Mouse (Mus musculus): ENCODE data around the gene Atad5.

GRCm38 (mm10) chr11:80090555-80091164, 1.5 kb downstream of the Atad5 start:
- TF ChIP-seq CTCF (IDR thresholded peaks at IDR 0.05; ENCODE audit: low read depth) (no peak), EP300 (IDR thresholded peaks at IDR 0.05; ENCODE audit: low read depth) (no peak)

Measured in liver, embryonic 14.5 days (tissue).